Mouse (Mus musculus) kidney, adult 2 months (tissue): ENCODE data around the gene Tcam1.

ENCODE experiments used
- CTCF ChIP-seq: fragments of 200-500 bp; conservative IDR thresholded peaks from 2 replicates; pipeline ENCODE4 v1.5.1; 2011; ENCODE audit warnings: low read depth, mild to moderate bottlenecking, control low read depth, low read length, moderate library complexity, mixed read lengths; ENCODE audit not compliant: insufficient read depth, insufficient read length
- POLR2A ChIP-seq: fragments of 200-500 bp; IDR thresholded peaks from one replicate; pipeline ENCODE4 v1.6.1; 2011; ENCODE audit warnings: low read depth, low read length, control low read depth

GRCm38 (mm10) chr11:106289369-106289768 lies 12.9 kb downstream of the Tcam1 start:
- TF ChIP-seq POLR2A: no peak
- peak; percentile 37; the same call in 1 of the 2 replicates for TF ChIP-seq CTCF
